Mouse (Mus musculus) liver, embryonic 14.5 days (tissue): ENCODE data around the gene Atxn1. TPM values are rescaled to one million over a fixed set of nuclear protein-coding genes. Genes with fewer than 3 reads are reported as not detected.

Experiments used
- ATAC-seq: fragments of 200-750 bp; cut with Nextera tagmentation; 2 replicates; pipeline ENCODE4 v1.8.0; 2017; ENCODE audit warnings: moderate number of reproducible peaks, mild to moderate bottlenecking, moderate library complexity; ENCODE audit not compliant: insufficient read depth
- DNase-seq, 3 experiments: peaks; one replicate each; pipeline ENCODE4 v3.0.0-alpha.2; 2012 to 2013; ENCODE audit warnings: low read depth in 3 of 3, low spot score in 3 of 3
- H3K27ac ChIP-seq: fragments of 300-500 bp; sonication (generic); 2 replicates; pipeline ENCODE4 v1.5.1; 2014; ENCODE audit warnings: moderate library complexity, mild to moderate bottlenecking, control low read depth, inconsistent platforms
- H3K27me3 ChIP-seq: fragments of 300-500 bp; sonication (generic); 2 replicates; pipeline ENCODE4 v1.6.1; 2014; ENCODE audit warnings: mild to moderate bottlenecking, low read length, moderate library complexity; ENCODE audit not compliant: control insufficient read depth, insufficient read depth
- H3K36me3 ChIP-seq: fragments of 300-500 bp; sonication (generic); replicated peaks from 2 replicates; pipeline ENCODE4 v1.6.1; 2014; ENCODE audit warnings: low read depth; ENCODE audit not compliant: control insufficient read depth, insufficient read depth
- H3K4me1 ChIP-seq, 2 experiments: fragments of 200-500 bp in 1 of 2; fragments of 300-500 bp in 1 of 2; sonication (generic) in 1 of 2; replicated peaks; 2 replicates each; pipeline ENCODE4 v1.6.1; 2012 to 2014; ENCODE audit warnings: antibody characterized with exemption in 1 of 2, inconsistent platforms in 1 of 2, low read length in 1 of 2; ENCODE audit not compliant: control insufficient read depth in 2 of 2, insufficient read depth in 2 of 2
- H3K4me2 ChIP-seq: fragments of 300-500 bp; sonication (generic); 2 replicates; pipeline ENCODE4 v1.6.1; 2014; ENCODE audit warnings: low read depth, mild to moderate bottlenecking, control low read depth, moderate library complexity
- H3K4me3 ChIP-seq, 2 experiments: fragments of 200-500 bp in 1 of 2; fragments of 300-500 bp in 1 of 2; sonication (generic) in 1 of 2; 2 replicates each; pipeline ENCODE4 v1.5.1; 2012 to 2014; ENCODE audit warnings: low read depth in 2 of 2, low read length in 2 of 2, mild to moderate bottlenecking in 2 of 2, control low read depth in 1 of 2, inconsistent platforms in 1 of 2, moderate library complexity in 1 of 2; ENCODE audit not compliant: insufficient read depth in 1 of 2
- H3K9ac ChIP-seq: fragments of 300-500 bp; sonication (generic); replicated peaks from 2 replicates; pipeline ENCODE4 v1.6.1; 2014; ENCODE audit warnings: mild to moderate bottlenecking, control low read depth, moderate library complexity
- H3K9me3 ChIP-seq: fragments of 300-500 bp; sonication (generic); 2 replicates; pipeline ENCODE4 v1.6.1; 2016; ENCODE audit warnings: low read length, mixed read lengths; ENCODE audit not compliant: control insufficient read depth
- CTCF ChIP-seq: IDR thresholded peaks from 2 replicates; pipeline ENCODE4 v1.5.1; 2016; ENCODE audit warnings: antibody characterized with exemption, low read depth, control low read depth
- EP300 ChIP-seq: IDR thresholded peaks from 2 replicates; pipeline ENCODE4 v1.6.1; 2016; ENCODE audit warnings: antibody characterized with exemption, low read depth
- WGBS: fragments of 180-500 bp; shearing (Covaris S2); extraction: QIAGEN DNeasy Blood & Tissue Kit; methylation state at CpG from one replicate; pipeline ENCODE4 v1.1.7; 2014; ENCODE audit not compliant: insufficient replicate concordance; 5-methylcytosine and 5-hydroxymethylcytosine counted together
- polyA plus RNA-seq, 2 experiments: library from polyadenylated mRNA; depleted of rRNA in 1 of 2; stranded (reverse) in 1 of 2; unstranded in 1 of 2; fragments of >200 nt; fragmentation: Nextera tagmentation in 1 of 2; extraction: Ambion mirVana in 1 of 2; gene quantifications; 2 replicates each; pipeline versions ENCODE4 v1.2.1 to v1.2.3; 2012 to 2014

Atxn1 gene
- polyA plus RNA-seq, 2 experiments = 1.0 to 1.2 TPM

DNA sequence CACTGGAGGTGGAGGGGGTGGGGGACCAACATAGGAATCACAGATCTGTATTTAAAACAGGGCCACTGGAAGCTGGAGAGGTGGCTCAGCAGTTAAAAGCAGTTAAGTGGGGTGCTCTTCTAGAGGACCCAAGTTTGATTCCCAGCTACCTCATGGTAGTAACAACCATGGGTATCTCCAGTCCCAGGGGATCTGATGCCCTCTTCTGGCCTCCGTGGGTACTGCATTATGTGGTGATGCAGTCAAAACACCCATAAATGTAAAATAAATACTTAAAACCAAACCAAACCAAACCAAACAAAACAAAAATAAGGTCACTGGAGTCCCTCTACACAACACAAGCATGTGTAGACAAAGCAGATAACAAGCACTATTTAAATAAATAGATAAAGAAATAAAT, 32.9 kb downstream of the Atxn1 start:
- WGBS = 57% methylated on average over 1 of the region's 1 CpGs

GRCm38 (mm10) chr13:45931215-45931614, 33.6 kb downstream of the Atxn1 start:
- no peak for DNase-seq
- H3K9me3 ChIP-seq = no peaks in the 10 kb centered on the region
- H3K4me1 ChIP-seq = 0 out of 4 replicates have a peak, but pooled peaks cover 0 to 3% of the 10 kb centered on the region in 2 experiments
- no peak overlapping the region for H3K9ac ChIP-seq
- H3K4me3 ChIP-seq = no peak overlapping the region
- no peak for TF ChIP-seq EP300
- TF ChIP-seq CTCF = no peak
- H3K36me3 ChIP-seq = no peaks in the 10 kb centered on the region
- H3K4me2 ChIP-seq = no peak overlapping the region
- no peak overlapping the region for H3K27ac ChIP-seq
- ATAC-seq = no peak
- H3K27me3 ChIP-seq = no peaks in the 10 kb centered on the region
- WGBS = 81% methylated on average over 5 of the region's 5 CpGs

More for the DNA sequence above, 32.9 kb downstream of the Atxn1 start:
- DNase-seq (no peak), ATAC-seq (no peak)
- no peaks in the 10 kb centered on the region for H3K9me3 ChIP-seq
- H3K36me3 ChIP-seq = no peaks in the 10 kb centered on the region
- H3K4me1 ChIP-seq = 0 out of 4 replicates have a peak, but pooled peaks cover 0 to 3% of the 10 kb centered on the region in 2 experiments
- H3K4me3 ChIP-seq = no peak overlapping the region
- no peaks in the 10 kb centered on the region for H3K27me3 ChIP-seq
- TF ChIP-seq EP300 (no peak), CTCF (peak; percentile 65)
- no peak overlapping the region for H3K9ac ChIP-seq
- H3K4me2 ChIP-seq = no peak overlapping the region
- no peak overlapping the region for H3K27ac ChIP-seq

DNA sequence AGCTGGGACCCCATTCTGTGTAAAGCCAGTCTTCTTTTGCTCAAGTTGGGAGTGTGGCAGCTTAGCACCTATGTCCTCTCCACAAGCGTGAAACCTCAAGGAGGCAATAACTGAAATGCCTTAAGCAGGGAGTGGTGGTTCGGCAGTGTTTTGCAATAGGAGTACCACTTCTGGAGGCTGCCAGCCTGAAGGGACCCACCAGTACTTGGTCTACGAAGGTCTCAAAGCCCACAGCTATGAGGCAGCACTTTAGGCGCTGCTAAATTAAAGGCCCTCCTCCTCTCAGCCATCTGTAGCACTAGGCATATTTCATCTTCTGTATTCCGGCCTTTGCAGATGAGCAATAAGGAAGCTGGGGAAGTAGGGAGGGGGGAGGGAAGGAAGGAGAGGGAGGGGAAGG, 35.1 kb downstream of the Atxn1 start:
- WGBS = 56% methylated on average over 5 of the region's 5 CpGs
- Histone ChIP-seq H3K27ac (no peak overlapping the region), H3K9me3 (no peaks in the 10 kb centered on the region), H3K4me2 (no peak overlapping the region), H3K36me3 (no peaks in the 10 kb centered on the region), H3K9ac (no peak overlapping the region), H3K4me1 (peaks cover 0 to 6% of the 10 kb centered on the region in 2 experiments; a peak in 3 of 4 replicates), H3K4me3 (no peak overlapping the region), H3K27me3 (no peaks in the 10 kb centered on the region)
- no peak for ATAC-seq
- DNase-seq = no peak
- TF ChIP-seq EP300 = no peak
- TF ChIP-seq CTCF = no peak

GRCm38 (mm10) chr13:45925294-45925693, 39.5 kb downstream of the Atxn1 start:
- 64% methylated on average over 4 of the region's 4 CpGs for WGBS
- H3K27ac ChIP-seq = no peak overlapping the region
- peak overlapping the region; percentile 40 for H3K4me2 ChIP-seq
- TF ChIP-seq EP300 = no peak
- no peak for TF ChIP-seq CTCF
- H3K9me3 ChIP-seq = no peaks in the 10 kb centered on the region
- peaks cover 0 to 6% of the 10 kb centered on the region in 2 experiments; a peak in 3 of 4 replicates for H3K4me1 ChIP-seq
- no peaks in the 10 kb centered on the region for H3K27me3 ChIP-seq
- H3K4me3 ChIP-seq = peak overlapping the region; percentile 30 to 32
- H3K36me3 ChIP-seq = no peaks in the 10 kb centered on the region
- H3K9ac ChIP-seq = no peak overlapping the region
- DNase-seq (no peak), ATAC-seq (0 out of 2 replicates have a peak, but pooled peaks have one; percentile 62)

DNA sequence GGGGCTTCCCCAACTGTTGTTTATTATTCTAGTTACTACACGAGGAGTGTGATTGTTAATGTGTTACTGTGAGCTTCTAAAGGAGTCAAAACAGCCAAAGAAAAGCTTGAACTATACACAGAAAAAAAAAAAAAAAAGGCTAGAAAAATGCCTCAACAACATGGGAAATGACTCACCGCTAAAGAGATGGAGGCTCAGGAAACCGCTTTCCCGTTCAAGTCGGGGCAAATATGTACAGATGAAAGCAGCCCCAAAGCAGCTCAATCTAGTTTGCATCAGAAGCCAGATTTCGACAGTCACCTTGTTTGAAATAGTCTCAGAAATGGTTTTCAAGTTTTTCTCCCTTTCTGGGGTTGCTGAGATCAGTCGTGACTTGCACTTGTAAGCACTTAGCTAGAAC, 40.3 kb downstream of the Atxn1 start:
- peaks cover 0 to 4% of the 10 kb centered on the region in 2 experiments; a peak in 3 of 4 replicates for H3K4me1 ChIP-seq
- no peak overlapping the region for H3K27ac ChIP-seq
- peak overlapping the region in 1 of 2 experiments; percentile 32; a peak in 2 of 4 replicates for H3K4me3 ChIP-seq
- WGBS = 11% methylated on average over 7 of the region's 7 CpGs
- DNase-seq = no peak
- TF ChIP-seq EP300 (no peak), CTCF (no peak)
- peak overlapping the region; percentile 40 for H3K4me2 ChIP-seq
- H3K36me3 ChIP-seq = no peaks in the 10 kb centered on the region
- no peaks in the 10 kb centered on the region for H3K9me3 ChIP-seq
- H3K9ac ChIP-seq = no peak overlapping the region
- H3K27me3 ChIP-seq = no peaks in the 10 kb centered on the region
- no peak for ATAC-seq
